Mouse (Mus musculus) C2C12 (cell line): ENCODE measurements around the gene Auts2.

Experiments used
- CEBPB ChIP-seq: IDR thresholded peaks from one replicate; pipeline ENCODE4 v1.6.1; 2011; ENCODE audit warnings: low read depth, mild to moderate bottlenecking, control low read depth, moderate library complexity
- CTCF ChIP-seq: IDR thresholded peaks from one replicate; pipeline ENCODE4 v1.5.1; 2011; ENCODE audit not compliant: control insufficient read depth, insufficient read depth, insufficient read length
- FOSL1 ChIP-seq: IDR thresholded peaks from one replicate; pipeline ENCODE4 v1.8.0; 2011; ENCODE audit warnings: mild to moderate bottlenecking, low read length; ENCODE audit not compliant: poor library complexity, insufficient read depth, severe bottlenecking
- MAX ChIP-seq: IDR thresholded peaks from one replicate; pipeline ENCODE4 v1.6.1; 2011; ENCODE audit warnings: mild to moderate bottlenecking, control low read depth
- USF1 ChIP-seq: IDR thresholded peaks from one replicate; pipeline ENCODE4 v1.6.1; 2011; ENCODE audit warnings: low read depth, mild to moderate bottlenecking, control low read depth, moderate library complexity

DNA sequence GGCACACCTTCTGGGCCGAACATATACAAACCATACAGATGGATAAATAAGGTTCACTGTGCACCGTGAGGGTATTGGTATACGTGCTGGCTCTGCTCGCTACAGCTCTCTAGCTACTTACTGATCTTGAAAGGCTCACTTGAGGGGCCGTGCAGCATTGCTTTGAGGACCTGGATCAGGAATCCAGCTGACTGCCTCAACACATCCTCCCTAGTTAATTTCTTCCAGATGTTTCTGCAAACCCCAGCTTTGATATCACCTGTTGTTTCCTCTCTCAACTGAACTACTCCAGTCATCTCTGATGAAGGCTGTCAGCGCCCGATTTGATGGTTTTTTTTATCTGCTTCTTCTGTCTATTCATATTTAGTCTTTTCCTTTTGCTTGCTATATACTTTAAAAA lies 1111.2 kb downstream of the Auts2 start:
- TF ChIP-seq CTCF (no peak), MAX (no peak), CEBPB (no peak), FOSL1 (no peak), USF1 (no peak)
